Mouse (Mus musculus) embryonic fibroblast, embryonic 13.5 days (primary cell): ENCODE results near the gene Fam219a.

Experiments used
- CTCF ChIP-seq: IDR thresholded peaks from 2 replicates; pipeline ENCODE4 v1.5.1; 2011; ENCODE audit warnings: mild to moderate bottlenecking, control low read depth, low read length, moderate library complexity, borderline replicate concordance; ENCODE audit not compliant: insufficient read depth
- POLR2A ChIP-seq: IDR thresholded peaks from 2 replicates; pipeline ENCODE4 v1.6.1; 2011; ENCODE audit warnings: low read depth, mild to moderate bottlenecking, control low read depth, low read length, moderate library complexity

DNA sequence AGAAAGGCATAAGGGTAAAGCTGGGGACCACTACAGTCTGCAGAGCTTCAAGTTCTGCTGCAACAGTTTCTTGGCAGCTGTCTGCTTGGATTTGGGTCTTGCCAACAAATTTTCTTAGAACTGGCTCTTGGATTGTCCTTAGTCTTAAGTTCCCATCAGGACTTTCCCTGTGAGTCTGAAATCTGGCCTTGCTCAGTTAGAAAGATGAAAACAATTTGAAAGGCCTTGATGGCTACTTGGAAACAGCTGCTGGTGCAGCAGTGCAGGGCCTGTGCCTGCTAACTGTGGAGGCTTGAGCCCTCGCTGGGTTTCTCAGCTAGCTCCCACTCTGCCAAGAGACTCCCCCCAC is 89.9 kb downstream of the Fam219a start:
- TF ChIP-seq POLR2A (no peak), CTCF (no peak)
